ENCODE assay signal across 10 mouse cellular contexts in the genomic region with DNA sequence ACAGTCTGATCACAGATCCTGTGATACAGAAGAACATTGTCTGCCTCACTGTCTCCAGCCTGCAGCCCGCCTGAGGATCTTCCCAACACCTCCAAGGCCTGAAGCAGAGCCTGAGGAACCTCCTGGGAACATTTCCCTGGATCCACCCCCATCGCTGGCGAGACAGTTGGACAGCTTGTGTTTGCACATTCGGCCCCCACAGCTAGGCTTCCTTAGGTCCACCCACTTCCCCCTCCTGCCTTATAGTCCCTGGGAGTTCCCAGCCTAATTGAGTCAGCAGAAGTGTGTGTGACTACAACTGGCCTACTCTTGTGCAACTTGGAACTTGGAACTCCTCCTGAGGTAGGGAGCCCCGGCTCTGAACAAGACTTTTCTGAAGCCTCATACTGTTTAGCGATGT. TPM values are rescaled to one million over a fixed set of nuclear protein-coding genes. Genes with fewer than 3 reads are reported as not detected.
DNase-seq lines count a peak whose midpoint lies in the region; ATAC-seq lines count a peak whose summit lies in the region.
"Had no signal": no experiment of that assay in that cellular context is flagged by ENCODE, and none has a peak within 500 bp of the region (broad histone marks: within the 10 kb centered on the region; RNA-seq: fewer than 3 reads in every experiment).

No protein-coding gene starts in this region.

- peak; percentile 52 for DNase-seq in adrenal gland, adult 2 months
- DNase-seq in adrenal gland, adult 18-20 months (ENCODE audit: low spot score in 2 of 2) = no peak
- peak; percentile 80 to 84 for DNase-seq in layer of hippocampus, adult 18-20 months (ENCODE audit: low spot score in 2 of 2)
- DNase-seq in lung, postnatal 14 days = peak; percentile 44

- peak; percentile 96 for ATAC-seq in frontal cortex, adult (ENCODE audit: low TSS enrichment)
- ATAC-seq in midbrain, embryonic 13.5 days = no peak
- ATAC-seq in activated CD4-positive, CD25-positive, alpha-beta regulatory T cell, adult 4 months = no peak
- no peak for ATAC-seq in CD4-positive, CD25-positive, alpha-beta regulatory T cell, adult 4 months

- no peak overlapping the region for H3K27ac ChIP-seq in midbrain, embryonic 13.5 days
- H3K27ac ChIP-seq: midbrain, embryonic 12.5 days had no signal

- H3K4me3 ChIP-seq in midbrain, embryonic 13.5 days (replicated peaks) = no peak overlapping the region
- H3K4me3 ChIP-seq: midbrain, embryonic 12.5 days had no signal

- H3K4me1 ChIP-seq in midbrain, embryonic 13.5 days (replicated peaks) = no peaks in the 10 kb centered on the region
- H3K4me1 ChIP-seq: midbrain, embryonic 12.5 days had no signal

- no peak overlapping the region for H3K9ac ChIP-seq in midbrain, embryonic 13.5 days (replicated peaks)
- H3K9ac ChIP-seq: midbrain, embryonic 12.5 days had no signal

- H3K27me3 ChIP-seq in midbrain, embryonic 13.5 days = no peaks in the 10 kb centered on the region

- no peak overlapping the region for H3K4me2 ChIP-seq in midbrain, embryonic 13.5 days (replicated peaks)
- H3K4me2 ChIP-seq: midbrain, embryonic 12.5 days had no signal

- H3K9me3 ChIP-seq in midbrain, embryonic 13.5 days = no peaks in the 10 kb centered on the region
- H3K9me3 ChIP-seq: midbrain, embryonic 12.5 days had no signal

- H3K36me3 ChIP-seq in midbrain, embryonic 13.5 days = no peaks in the 10 kb centered on the region
- H3K36me3 ChIP-seq: midbrain, embryonic 12.5 days had no signal

- whole genome bisulfite sequencing in midbrain, embryonic 13.5 days = 70% methylated on average over 6 of the region's 6 CpGs

RNA-seq across cellular contexts. Expression of a gene that starts 12.5 kb away (rescaled TPM):
- total RNA-seq in adrenal gland, adult 2 months (2021) = 1 to 10 TPM; 1.5 to 1.7 TPM
- 2.1 and 2.5 TPM in 2 replicates for polyA plus RNA-seq in adrenal gland, adult 2 months (2012; rRNA removed)
- 1 to 10 TPM in 1 of 2 experiments, under 1 TPM in 1; 0.96 to 3.0 TPM for total RNA-seq in adrenal gland, adult 18-20 months (2021)
- total RNA-seq in layer of hippocampus, adult 18-20 months (2021) = not detected
- polyA plus RNA-seq in midbrain, embryonic 13.5 days (2015; fragmentation: Nextera tagmentation; extraction: Ambion mirVana) = 0.20 and 0.32 TPM in 2 replicates
- not detected for polyA plus RNA-seq in activated CD4-positive, CD25-positive, alpha-beta regulatory T cell, adult 4 months (2017; shearing (Covaris generic))
- polyA plus RNA-seq in CD4-positive, CD25-positive, alpha-beta regulatory T cell, adult 4 months (2017; shearing (Covaris generic)) = not detected

RNA-seq across cellular contexts. Expression of a gene that starts 26.4 kb away (rescaled TPM):
- total RNA-seq in adrenal gland, adult 2 months (2021) = 100 to 1,000 TPM; 103 to 116 TPM
- 400 and 531 TPM in 2 replicates for polyA plus RNA-seq in adrenal gland, adult 2 months (2012; rRNA removed)
- 100 to 1,000 TPM in 1 of 2 experiments, 10 to 100 TPM in 1; 97.2 to 106 TPM for total RNA-seq in adrenal gland, adult 18-20 months (2021)
- 10 to 100 TPM; 18.9 to 19.3 TPM for total RNA-seq in layer of hippocampus, adult 18-20 months (2021)
- polyA plus RNA-seq in midbrain, embryonic 13.5 days (2015; fragmentation: Nextera tagmentation; extraction: Ambion mirVana) = 28.2 and 29.2 TPM in 2 replicates
- polyA plus RNA-seq in activated CD4-positive, CD25-positive, alpha-beta regulatory T cell, adult 4 months (2017; shearing (Covaris generic)) = 10 to 100 TPM in 1 of 2 experiments, 1 to 10 TPM in 1; 9.7 to 12.3 TPM
- 10 to 100 TPM; 11.0 to 14.3 TPM for polyA plus RNA-seq in CD4-positive, CD25-positive, alpha-beta regulatory T cell, adult 4 months (2017; shearing (Covaris generic))

RNA-seq across cellular contexts. Expression of a gene that starts 31.5 kb away (rescaled TPM):
- 10 to 100 TPM; 56.9 to 65.8 TPM for total RNA-seq in adrenal gland, adult 2 months (2021)
- 136 and 157 TPM in 2 replicates for polyA plus RNA-seq in adrenal gland, adult 2 months (2012; rRNA removed)
- 10 to 100 TPM; 46.6 to 57.8 TPM for total RNA-seq in adrenal gland, adult 18-20 months (2021)
- total RNA-seq in layer of hippocampus, adult 18-20 months (2021) = 10 to 100 TPM; 68.8 to 74.5 TPM
- polyA plus RNA-seq in midbrain, embryonic 13.5 days (2015; fragmentation: Nextera tagmentation; extraction: Ambion mirVana) = 240 and 242 TPM in 2 replicates
- polyA plus RNA-seq in activated CD4-positive, CD25-positive, alpha-beta regulatory T cell, adult 4 months (2017; shearing (Covaris generic)) = 100 to 1,000 TPM; 121 to 128 TPM
- 100 to 1,000 TPM; 114 to 126 TPM for polyA plus RNA-seq in CD4-positive, CD25-positive, alpha-beta regulatory T cell, adult 4 months (2017; shearing (Covaris generic))

RNA-seq across cellular contexts. Expression of a gene that starts 32.9 kb away (rescaled TPM):
- total RNA-seq in adrenal gland, adult 2 months (2021) = under 1 TPM; 0.40 to 0.79 TPM
- polyA plus RNA-seq in adrenal gland, adult 2 months (2012; rRNA removed) = 0.83 and 1.2 TPM in 2 replicates
- total RNA-seq in adrenal gland, adult 18-20 months (2021) = 1 to 10 TPM in 1 of 2 experiments, under 1 TPM in 1; 0.42 to 1.1 TPM
- total RNA-seq in layer of hippocampus, adult 18-20 months (2021) = not detected
- not detected in 2 replicates for polyA plus RNA-seq in midbrain, embryonic 13.5 days (2015; fragmentation: Nextera tagmentation; extraction: Ambion mirVana)
- not detected for polyA plus RNA-seq in activated CD4-positive, CD25-positive, alpha-beta regulatory T cell, adult 4 months (2017; shearing (Covaris generic))
- polyA plus RNA-seq in CD4-positive, CD25-positive, alpha-beta regulatory T cell, adult 4 months (2017; shearing (Covaris generic)) = not detected
- polyA plus RNA-seq: embryonic facial prominence, embryonic 11.5 days; midbrain, embryonic 12.5 days had no signal

RNA-seq across cellular contexts. Expression of a gene that starts 33.6 kb away (rescaled TPM):
- 100 to 1,000 TPM; 107 to 146 TPM for total RNA-seq in adrenal gland, adult 2 months (2021)
- 163 and 185 TPM in 2 replicates for polyA plus RNA-seq in adrenal gland, adult 2 months (2012; rRNA removed)
- total RNA-seq in adrenal gland, adult 18-20 months (2021) = 100 to 1,000 TPM; 104 to 140 TPM
- total RNA-seq in layer of hippocampus, adult 18-20 months (2021) = 10 to 100 TPM; 65.1 to 67.5 TPM
- 111 and 113 TPM in 2 replicates for polyA plus RNA-seq in midbrain, embryonic 13.5 days (2015; fragmentation: Nextera tagmentation; extraction: Ambion mirVana)
- polyA plus RNA-seq in activated CD4-positive, CD25-positive, alpha-beta regulatory T cell, adult 4 months (2017; shearing (Covaris generic)) = 10 to 100 TPM; 73.5 to 74.7 TPM
- 10 to 100 TPM; 67.0 to 68.0 TPM for polyA plus RNA-seq in CD4-positive, CD25-positive, alpha-beta regulatory T cell, adult 4 months (2017; shearing (Covaris generic))

Comparison
In these comparisons a context has a peak if more than half of its experiments do, and no peak if none do; other contexts are left out.
1. DNase-seq: peak in adrenal gland, adult 2 months (single experiment), layer of hippocampus, adult 18-20 months (2 of 2) and lung, postnatal 14 days (single experiment); none in adrenal gland, adult 18-20 months (0 of 2).
2. RNA of a gene that starts 26.4 kb away (polyA plus RNA-seq): 400 to 531 TPM in adrenal gland, adult 2 months; 28.2 to 29.2 TPM in midbrain, embryonic 13.5 days, 11.0 to 14.3 TPM in CD4-positive, CD25-positive, alpha-beta regulatory T cell, adult 4 months and 9.7 to 12.3 TPM in activated CD4-positive, CD25-positive, alpha-beta regulatory T cell, adult 4 months; every median in the first group is over 10 times any median in the second.